Mouse (Mus musculus): ENCODE measurements around the gene Pomt2. TPM values are rescaled to one million over a fixed set of nuclear protein-coding genes. Genes with fewer than 3 reads are reported as not detected.

Pomt2 gene
- polyA plus RNA-seq, 1 experiment from 2014 or later = 10.5 TPM

- Histone ChIP-seq H3K4me2 (peak overlapping the region; percentile 66), H3K9me3 (replicated peaks) (peaks cover 7% of the 10 kb centered on the region; the same call in 1 of the 2 replicates), H3K36me3 (ENCODE audit: poor library complexity, severe bottlenecking) (peaks cover 9% of the 10 kb centered on the region), H3K27me3 (no peaks in the 10 kb centered on the region), H3K4me1 (peaks cover 17% of the 10 kb centered on the region), H3K9ac (peak overlapping the region; percentile 80), H3K27ac (peak overlapping the region; percentile 92), H3K4me3 (peak overlapping the region; percentile 78)
- ATAC-seq = no peak
- WGBS = 14% methylated on average over 15 of the region's 15 CpGs
Measured at GRCm38 (mm10) chr12:87148136-87148535, 368 bp upstream of the Pomt2 start.

- Histone ChIP-seq H3K4me3 (peak within 1 kb of the TSS; percentile 78), H3K27me3 (no peaks in the 10 kb centered on the region), H3K27ac (peak within 1 kb of the TSS; percentile 92), H3K9ac (peak within 1 kb of the TSS; percentile 80), H3K4me1 (peaks cover 17% of the 10 kb centered on the region), H3K9me3 (replicated peaks) (peaks cover 7% of the 10 kb centered on the region; the same call in 1 of the 2 replicates), H3K36me3 (ENCODE audit: poor library complexity, severe bottlenecking) (peaks cover 9% of the 10 kb centered on the region), H3K4me2 (peak within 1 kb of the TSS; percentile 66)
- ATAC-seq = peak; percentile 90
- WGBS = under 1% methylated on average over 27 of the region's 27 CpGs
Measured at GRCm38 (mm10) chr12:87146966-87147365, 802 bp downstream of the Pomt2 start, which contains the start of gene Gstz1. Gstz1 (plus strand) TSS chr12:87147165.

GRCm38 (mm10) chr12:87142156-87142555 is 5.6 kb downstream of the Pomt2 start:
- WGBS = 81% methylated on average over 2 of the region's 2 CpGs
- ATAC-seq = no peak

DNA sequence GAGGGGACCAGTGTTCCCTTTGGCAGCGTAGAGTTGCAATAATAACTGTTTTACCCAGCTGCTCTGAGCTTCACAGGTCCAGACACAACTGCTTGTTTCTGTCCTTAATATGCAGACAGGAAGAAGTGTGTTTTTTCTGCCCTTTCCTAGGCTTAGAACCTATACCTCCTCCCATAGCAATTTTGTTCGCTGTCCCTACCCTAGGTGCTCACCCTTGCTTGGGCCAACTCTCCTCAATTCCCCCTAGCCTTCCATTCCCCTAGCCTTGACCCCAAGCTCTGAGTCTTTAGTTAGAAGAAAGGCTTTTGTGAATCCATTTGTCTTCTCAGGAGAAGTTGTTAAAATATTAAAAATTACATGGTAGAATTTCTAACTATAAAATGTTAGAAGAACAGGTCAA is 9.0 kb downstream of the Pomt2 start:
- Histone ChIP-seq H3K9me3 (replicated peaks) (no peaks in the 10 kb centered on the region), H3K27ac (no peak overlapping the region), H3K4me1 (peaks cover 7% of the 10 kb centered on the region; the same call in 1 of the 2 replicates), H3K27me3 (no peaks in the 10 kb centered on the region), H3K36me3 (ENCODE audit: poor library complexity, severe bottlenecking) (peaks cover 18% of the 10 kb centered on the region), H3K4me3 (no peak overlapping the region), H3K9ac (no peak overlapping the region), H3K4me2 (no peak overlapping the region)
- WGBS = 42% methylated on average over 2 of the region's 2 CpGs
- ATAC-seq = 0 out of 2 replicates have a peak, but pooled peaks have one; percentile 10

More at GRCm38 (mm10) chr12:87142156-87142555, 5.6 kb downstream of the Pomt2 start:
- Histone ChIP-seq H3K4me1 (peaks cover 17% of the 10 kb centered on the region), H3K4me2 (no peak overlapping the region), H3K9ac (no peak overlapping the region), H3K4me3 (no peak overlapping the region), H3K27ac (no peak overlapping the region), H3K9me3 (replicated peaks) (no peaks in the 10 kb centered on the region), H3K27me3 (no peaks in the 10 kb centered on the region), H3K36me3 (ENCODE audit: poor library complexity, severe bottlenecking) (0 out of 2 replicates have a peak, but pooled peaks cover 8% of the 10 kb centered on the region)

- Histone ChIP-seq H3K9me3 (replicated peaks) (no peaks in the 10 kb centered on the region), H3K27me3 (no peaks in the 10 kb centered on the region), H3K4me3 (no peak overlapping the region), H3K4me2 (no peak overlapping the region), H3K9ac (no peak overlapping the region), H3K36me3 (ENCODE audit: poor library complexity, severe bottlenecking) (peaks cover 21% of the 10 kb centered on the region), H3K4me1 (peaks cover 7% of the 10 kb centered on the region; the same call in 1 of the 2 replicates), H3K27ac (peak overlapping the region; percentile 60)
- ATAC-seq = peak; percentile 33; the same call in 1 of the 2 replicates
- 57% methylated on average over 2 of the region's 2 CpGs for WGBS
Measured at GRCm38 (mm10) chr12:87138342-87138701, 9.4 kb downstream of the Pomt2 start.

- peak; percentile 59; the same call in 1 of the 2 replicates for ATAC-seq
Measured at GRCm38 (mm10) chr12:87137439-87138341, 10.1 kb downstream of the Pomt2 start.

DNA sequence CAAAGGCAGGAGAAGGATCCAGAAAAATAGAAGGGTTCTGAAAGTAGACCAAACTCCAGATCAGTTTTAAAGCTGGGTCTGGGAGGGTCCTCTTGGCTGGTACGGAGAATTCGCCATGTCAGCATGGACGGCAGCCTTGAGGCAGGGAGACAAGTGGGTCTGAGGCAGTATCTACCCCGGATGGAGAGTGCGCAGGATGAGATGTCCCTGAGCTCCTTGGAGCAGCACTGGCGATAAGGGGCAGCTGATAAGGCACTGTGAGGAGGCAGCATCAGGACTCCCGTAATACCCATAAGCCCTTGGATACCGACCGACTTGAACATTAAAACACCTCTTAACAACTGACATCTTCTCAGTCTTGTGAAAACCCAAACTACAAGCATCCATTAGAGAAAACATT is 15.0 kb downstream of the Pomt2 start:
- 94% methylated on average over 9 of the region's 9 CpGs for WGBS
- Histone ChIP-seq H3K27ac (no peak overlapping the region), H3K9ac (no peak overlapping the region), H3K9me3 (replicated peaks) (no peaks in the 10 kb centered on the region), H3K4me1 (peaks cover 15% of the 10 kb centered on the region), H3K36me3 (ENCODE audit: poor library complexity, severe bottlenecking) (peaks cover 53% of the 10 kb centered on the region), H3K4me2 (no peak overlapping the region), H3K4me3 (no peak overlapping the region), H3K27me3 (no peaks in the 10 kb centered on the region)
- no peak for ATAC-seq

More at GRCm38 (mm10) chr12:87137439-87138341, 10.1 kb downstream of the Pomt2 start:
- peak overlapping the region; percentile 60 for H3K27ac ChIP-seq
- 64% methylated on average over 15 of the region's 15 CpGs for WGBS
- H3K36me3 ChIP-seq (ENCODE audit: poor library complexity, severe bottlenecking) = peaks cover 26% of the 10 kb centered on the region
- no peak overlapping the region for H3K4me3 ChIP-seq
- H3K27me3 ChIP-seq = no peaks in the 10 kb centered on the region
- no peak overlapping the region for H3K9ac ChIP-seq
- no peak overlapping the region for H3K4me2 ChIP-seq
- H3K4me1 ChIP-seq = peaks cover 7% of the 10 kb centered on the region; the same call in 1 of the 2 replicates
- H3K9me3 ChIP-seq (replicated peaks) = no peaks in the 10 kb centered on the region

DNA sequence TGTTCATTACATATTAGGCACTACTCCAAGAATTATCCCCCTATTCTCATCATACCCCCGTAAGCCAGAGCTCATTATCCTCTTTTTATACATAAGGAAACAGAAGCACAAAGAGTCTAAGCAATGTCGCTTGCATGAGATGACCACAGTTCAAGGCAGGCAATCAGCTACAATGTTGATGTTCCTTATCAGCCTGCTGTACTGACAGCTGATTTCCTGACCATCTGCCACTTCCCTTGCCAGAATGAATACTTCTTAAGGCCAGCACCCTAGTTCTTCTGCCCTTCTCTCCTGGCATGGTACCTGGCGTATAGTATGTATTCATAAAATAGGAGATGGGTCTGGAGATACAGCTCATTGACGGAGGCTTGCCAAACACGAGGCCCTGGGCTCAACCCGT is 15.6 kb downstream of the Pomt2 start:
- H3K4me3 ChIP-seq = no peak overlapping the region
- H3K36me3 ChIP-seq (ENCODE audit: poor library complexity, severe bottlenecking) = peaks cover 52% of the 10 kb centered on the region
- no peaks in the 10 kb centered on the region for H3K9me3 ChIP-seq (replicated peaks)
- ATAC-seq = no peak
- H3K27me3 ChIP-seq = no peaks in the 10 kb centered on the region
- H3K9ac ChIP-seq = no peak overlapping the region
- H3K27ac ChIP-seq = no peak overlapping the region
- 89% methylated on average over 6 of the region's 6 CpGs for WGBS
- H3K4me1 ChIP-seq = peaks cover 12% of the 10 kb centered on the region
- H3K4me2 ChIP-seq = no peak overlapping the region

- WGBS = 59% methylated on average over 3 of the region's 3 CpGs
- Histone ChIP-seq H3K27ac (peak overlapping the region; percentile 57; the same call in 1 of the 2 replicates), H3K27me3 (no peaks in the 10 kb centered on the region), H3K4me2 (no peak overlapping the region), H3K9ac (peak overlapping the region; percentile 34; the same call in 1 of the 2 replicates), H3K9me3 (replicated peaks) (no peaks in the 10 kb centered on the region), H3K4me1 (peaks cover 12% of the 10 kb centered on the region), H3K4me3 (no peak overlapping the region), H3K36me3 (ENCODE audit: poor library complexity, severe bottlenecking) (peaks cover 55% of the 10 kb centered on the region)
- ATAC-seq = no peak
Measured at GRCm38 (mm10) chr12:87131619-87132018, 16.1 kb downstream of the Pomt2 start.

GRCm38 (mm10) chr12:87131181-87131580 is 16.6 kb downstream of the Pomt2 start:
- Histone ChIP-seq H3K36me3 (ENCODE audit: poor library complexity, severe bottlenecking) (peaks cover 55% of the 10 kb centered on the region), H3K27ac (peak overlapping the region; percentile 57; the same call in 1 of the 2 replicates), H3K9me3 (replicated peaks) (no peaks in the 10 kb centered on the region), H3K4me3 (no peak overlapping the region), H3K4me2 (no peak overlapping the region), H3K4me1 (peaks cover 12% of the 10 kb centered on the region), H3K27me3 (no peaks in the 10 kb centered on the region), H3K9ac (peak overlapping the region; percentile 34; the same call in 1 of the 2 replicates)
- peak; percentile 43; the same call in 1 of the 2 replicates for ATAC-seq
- WGBS = 41% methylated on average over 2 of the region's 2 CpGs

DNA sequence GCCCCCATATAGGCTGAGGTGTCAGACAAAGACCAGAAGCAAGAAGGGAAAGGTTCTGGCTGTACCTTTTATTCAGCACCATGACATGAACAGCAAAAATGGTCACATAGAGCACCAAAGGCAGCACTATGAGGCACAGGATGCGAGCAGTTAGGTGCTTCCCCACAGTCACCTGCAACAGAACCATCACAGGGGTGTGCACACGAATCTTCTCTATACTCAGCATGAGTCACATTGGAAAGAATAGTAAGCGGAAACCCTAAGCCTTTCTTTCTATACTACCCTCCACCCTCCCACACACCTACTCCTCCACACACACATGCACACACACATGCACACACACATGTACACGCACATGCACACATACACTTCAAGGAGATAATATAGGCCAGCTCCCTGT is 17.5 kb downstream of the Pomt2 start:
- no peak overlapping the region for H3K4me3 ChIP-seq
- peaks cover 53% of the 10 kb centered on the region for H3K36me3 ChIP-seq (ENCODE audit: poor library complexity, severe bottlenecking)
- H3K4me1 ChIP-seq = peaks cover 12% of the 10 kb centered on the region
- 94% methylated on average over 4 of the region's 4 CpGs for WGBS
- no peaks in the 10 kb centered on the region for H3K9me3 ChIP-seq (replicated peaks)
- H3K27ac ChIP-seq = no peak overlapping the region
- no peak for ATAC-seq
- H3K4me2 ChIP-seq = no peak overlapping the region
- H3K27me3 ChIP-seq = no peaks in the 10 kb centered on the region
- no peak overlapping the region for H3K9ac ChIP-seq

DNA sequence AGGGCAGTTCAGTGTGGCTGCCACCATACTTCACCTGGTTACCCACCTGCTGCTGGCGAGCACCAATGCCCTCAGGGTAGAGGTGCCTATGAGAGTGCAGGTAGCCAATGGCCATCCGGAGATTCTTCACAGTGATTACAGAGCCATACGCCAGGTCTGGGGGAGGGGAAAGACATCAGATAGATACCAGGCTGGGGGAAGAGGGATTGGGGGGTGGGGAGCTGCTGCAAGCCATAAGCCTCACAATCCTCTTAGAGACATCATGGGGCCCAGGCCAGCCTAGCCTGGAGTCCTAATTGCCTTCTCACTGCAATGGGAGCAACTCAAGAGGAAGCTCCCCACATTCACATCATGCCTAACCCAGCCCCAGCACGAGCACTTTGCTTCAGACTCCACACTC is 20.5 kb downstream of the Pomt2 start:
- Histone ChIP-seq H3K27me3 (no peaks in the 10 kb centered on the region), H3K4me1 (peaks cover 11% of the 10 kb centered on the region), H3K4me3 (no peak overlapping the region), H3K36me3 (ENCODE audit: poor library complexity, severe bottlenecking) (peaks cover 56% of the 10 kb centered on the region), H3K4me2 (no peak overlapping the region), H3K9me3 (replicated peaks) (no peaks in the 10 kb centered on the region), H3K27ac (no peak overlapping the region), H3K9ac (no peak overlapping the region)
- WGBS = 62% methylated on average over 4 of the region's 4 CpGs
- no peak for ATAC-seq
